Mouse (Mus musculus): ENCODE results near the gene Cd163l1.
A peak's percentile ranks its signal among the peaks of the same experiment; 100 is the strongest.

The Cd163l1 gene

DNA sequence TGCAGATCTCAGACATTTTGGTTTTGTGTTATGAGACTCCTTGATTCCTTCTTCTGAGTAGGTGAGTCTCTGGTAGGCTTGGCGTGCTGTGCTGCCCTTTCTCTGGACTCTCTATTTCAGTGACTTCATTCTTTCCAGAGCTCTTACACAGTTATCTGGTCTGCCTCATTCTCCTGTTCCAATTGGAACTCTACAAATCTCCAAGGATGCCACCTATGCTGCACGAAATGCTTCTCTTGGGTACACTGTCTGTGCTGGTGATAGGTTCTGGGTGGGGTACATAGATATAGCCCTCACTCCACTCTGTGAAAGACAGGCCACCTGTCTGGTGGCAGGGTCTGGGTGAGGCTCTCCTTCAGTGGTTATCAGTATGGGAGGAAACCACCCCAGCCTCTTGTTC, at the start of gene Cd163l1:
TSS of gene Cd163l1 (plus strand) at position 301 of the 400 bp plus-strand sequence.
- no peak for DNase-seq (ENCODE audit: low spot score)

- no peak for DNase-seq (ENCODE audit: low spot score)
Observed at GRCm38 (mm10) chr7:140169386-140169785, 48.7 kb upstream of the Cd163l1 start.

- DNase-seq (ENCODE audit: low spot score): no peak
Observed at GRCm38 (mm10) chr7:140170863-140171262, 47.2 kb upstream of the Cd163l1 start.

DNA sequence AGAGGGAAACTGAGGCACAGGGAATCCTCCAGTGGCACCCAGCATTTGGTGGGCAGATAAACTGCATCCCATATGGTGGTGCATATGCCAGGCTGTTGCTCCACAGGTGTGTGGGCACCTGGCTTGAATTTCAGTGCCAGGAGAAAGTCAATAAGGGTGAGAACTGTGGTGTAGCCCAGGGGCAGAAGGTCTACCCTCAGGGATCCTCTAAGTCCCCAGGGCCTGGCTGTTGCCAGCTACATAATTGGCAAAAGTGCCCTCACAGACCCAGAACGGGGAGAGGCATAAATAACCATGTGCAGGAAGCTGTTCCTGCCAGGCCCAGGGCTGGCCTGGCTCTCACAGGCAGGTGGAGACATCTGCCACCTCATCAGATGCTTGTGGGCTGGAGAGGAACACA, 45.1 kb upstream of the Cd163l1 start, which contains the start of gene Olfr523:
TSS of gene Olfr523 (plus strand) at position 282 of the 400 bp plus-strand sequence.
- no peak for DNase-seq (ENCODE audit: low spot score)

- DNase-seq (ENCODE audit: low spot score): no peak
Observed at GRCm38 (mm10) chr7:140179176-140179575, 38.9 kb upstream of the Cd163l1 start.

- no peak for DNase-seq (ENCODE audit: low spot score)
Observed at GRCm38 (mm10) chr7:140180692-140181091, 37.4 kb upstream of the Cd163l1 start.

- no peak for DNase-seq (ENCODE audit: low spot score)
Observed at GRCm38 (mm10) chr7:140184206-140184605, 33.9 kb upstream of the Cd163l1 start.

GRCm38 (mm10) chr7:140186646-140187620, 31.1 kb upstream of the Cd163l1 start:
- peak; percentile 58 for DNase-seq (ENCODE audit: low spot score)

GRCm38 (mm10) chr7:140187721-140188390, 30.2 kb upstream of the Cd163l1 start:
- peak; percentile 36 for DNase-seq (ENCODE audit: low spot score)

- peak; percentile 16 for DNase-seq (ENCODE audit: low spot score)
Observed at GRCm38 (mm10) chr7:140188391-140189328, 29.4 kb upstream of the Cd163l1 start.

DNA sequence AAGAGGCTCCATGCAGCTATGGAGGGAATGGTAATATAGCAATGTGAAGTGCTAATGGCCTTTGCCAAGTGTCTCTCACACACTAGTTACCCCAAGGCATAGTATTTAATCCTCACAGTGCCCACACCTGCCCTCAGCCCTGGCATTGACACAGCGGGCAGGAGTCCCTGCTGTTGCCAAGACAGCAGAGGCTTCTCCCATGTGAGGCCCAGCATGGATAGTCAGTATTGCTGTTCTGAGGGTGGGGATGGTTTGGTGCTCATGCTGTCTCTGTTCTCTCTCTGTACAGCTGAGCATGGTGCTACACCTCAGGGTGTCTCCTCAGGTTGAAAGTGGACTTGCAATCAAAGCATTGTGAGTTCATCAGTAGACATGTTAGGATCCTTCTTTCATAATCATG, 27.6 kb upstream of the Cd163l1 start:
- no peak for DNase-seq (ENCODE audit: low spot score)

DNA sequence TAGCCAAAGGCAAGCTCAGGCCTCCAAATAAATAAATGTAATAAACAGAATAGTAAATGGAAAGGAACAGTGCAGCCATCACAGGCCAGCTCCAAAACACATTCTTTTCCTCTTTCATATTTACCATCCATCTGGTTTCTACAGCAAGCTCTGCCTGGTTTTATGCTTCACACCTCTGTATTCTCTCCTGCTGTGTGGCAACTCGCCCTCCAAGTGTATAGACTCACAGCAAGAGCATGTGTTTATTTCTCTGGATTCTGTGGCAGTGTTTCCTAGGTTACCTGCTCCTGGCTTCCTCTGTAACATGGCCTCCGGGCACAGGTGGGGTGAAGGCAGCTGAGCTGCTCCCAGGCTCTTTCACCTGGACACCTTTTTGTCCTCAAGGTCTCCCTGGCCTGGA, 25.6 kb upstream of the Cd163l1 start:
- no peak for DNase-seq (ENCODE audit: low spot score)

- no peak for DNase-seq (ENCODE audit: low spot score)
Observed at GRCm38 (mm10) chr7:140192851-140193250, 25.2 kb upstream of the Cd163l1 start.

GRCm38 (mm10) chr7:140194031-140194430, 24.0 kb upstream of the Cd163l1 start:
- no peak for DNase-seq (ENCODE audit: low spot score)

- no peak for DNase-seq (ENCODE audit: low spot score)
Observed at GRCm38 (mm10) chr7:140196002-140196401, 22.1 kb upstream of the Cd163l1 start.

DNA sequence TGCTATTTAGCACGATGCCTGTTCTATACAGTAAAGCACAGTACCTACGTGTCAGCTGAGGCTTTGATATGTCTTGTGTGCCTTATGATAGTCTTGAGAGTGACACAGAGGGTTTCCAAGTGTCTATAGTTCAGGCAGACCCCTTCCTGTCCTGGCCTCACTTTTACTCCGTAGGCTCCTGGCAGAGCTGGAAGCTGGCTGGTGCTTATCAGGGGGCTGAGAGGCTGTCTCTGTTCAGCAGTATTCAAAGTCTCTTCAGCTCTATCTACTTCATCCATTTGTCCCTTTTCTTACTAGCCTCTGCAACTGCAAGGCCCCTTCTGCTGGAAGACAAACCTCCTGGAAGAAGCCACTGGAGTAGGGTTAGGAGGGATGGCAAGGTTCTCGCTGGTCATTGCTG, 17.0 kb upstream of the Cd163l1 start:
- DNase-seq (ENCODE audit: low spot score): no peak

DNA sequence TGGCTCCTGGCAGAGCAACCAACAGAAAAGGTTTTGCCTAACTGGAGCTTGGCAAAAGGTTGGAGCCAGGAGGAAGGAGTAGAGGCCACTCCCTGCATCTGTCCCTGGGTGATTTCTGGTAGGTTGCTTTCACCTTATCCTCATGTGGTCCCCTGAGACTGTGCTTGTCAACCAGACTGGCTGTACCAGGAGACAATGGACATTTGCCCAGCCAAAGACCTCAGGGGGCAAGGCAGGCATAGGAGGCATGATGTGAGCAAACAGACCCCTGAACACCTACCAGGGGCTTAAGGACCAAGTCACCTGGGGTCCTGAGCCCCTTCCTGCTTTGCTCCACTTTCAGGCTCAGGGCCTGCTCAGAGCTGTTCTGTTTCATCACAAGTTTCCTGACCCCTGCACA, 12.2 kb upstream of the Cd163l1 start, which contains the start of gene Olfr524:
TSS of gene Olfr524 (minus strand) at position 101 of the 400 bp plus-strand sequence.
- no peak for DNase-seq (ENCODE audit: low spot score)

- no peak for DNase-seq (ENCODE audit: low spot score)
Observed at GRCm38 (mm10) chr7:140206904-140207303, 11.2 kb upstream of the Cd163l1 start.

DNA sequence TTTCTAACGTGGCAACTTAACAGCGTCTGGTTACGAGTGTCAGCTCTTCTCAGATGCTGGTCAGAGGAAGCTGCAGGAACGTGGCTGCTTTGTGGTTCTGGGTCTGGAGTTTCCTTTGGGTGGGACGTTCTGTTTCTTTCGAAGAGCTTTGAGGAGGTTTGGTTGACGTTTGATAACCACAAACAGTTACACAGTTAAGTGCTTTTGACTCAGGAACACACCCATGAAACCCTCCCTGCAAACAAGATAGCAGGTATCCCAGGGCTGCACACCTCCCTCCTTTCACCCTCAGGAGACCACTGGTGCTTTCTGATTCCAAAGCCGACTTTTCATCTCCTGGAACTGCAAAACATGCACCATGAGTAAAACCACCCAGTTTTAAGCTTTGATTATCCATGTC, 9.9 kb upstream of the Cd163l1 start:
- DNase-seq (ENCODE audit: low spot score): no peak

DNA sequence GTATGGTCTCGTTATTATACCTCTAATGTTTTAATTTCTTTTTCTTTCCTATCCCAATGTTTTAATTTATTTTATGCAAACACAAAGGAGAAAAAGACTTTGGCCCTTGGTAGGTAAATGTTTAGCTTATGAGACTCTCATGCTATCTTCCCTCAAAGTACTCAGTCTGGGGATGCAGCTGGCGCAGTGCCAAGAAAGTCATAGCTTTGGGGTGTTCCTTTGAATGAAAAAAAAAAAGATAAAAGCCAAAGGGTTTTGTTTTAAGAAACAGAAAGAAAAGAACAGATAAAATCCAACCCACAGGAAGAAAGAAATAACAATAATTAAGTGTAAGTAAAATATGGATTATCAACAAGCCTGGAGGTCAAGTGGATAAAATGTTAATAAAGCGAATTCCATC, 9.4 kb upstream of the Cd163l1 start:
- DNase-seq (ENCODE audit: low spot score): no peak

DNA sequence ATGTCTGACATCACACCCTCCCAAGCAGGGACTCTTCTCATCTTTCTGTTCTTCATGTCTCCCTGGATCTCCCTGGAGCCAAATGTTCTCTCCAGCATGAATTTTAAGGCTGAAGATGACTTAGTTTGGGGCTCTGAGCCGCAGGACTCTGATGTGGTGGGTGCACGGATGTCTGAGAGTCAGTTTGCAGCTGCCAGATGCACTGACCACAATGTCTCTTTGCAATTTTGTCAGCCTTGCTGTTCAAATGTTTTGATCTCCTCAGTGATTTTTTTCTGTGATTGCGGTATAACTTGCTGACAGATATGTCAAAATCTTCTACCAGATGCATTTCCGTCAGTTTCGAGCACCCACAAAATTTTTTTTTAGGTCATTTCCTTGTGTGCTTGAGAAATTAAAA, 4.2 kb upstream of the Cd163l1 start:
- DNase-seq (ENCODE audit: low spot score): no peak

DNA sequence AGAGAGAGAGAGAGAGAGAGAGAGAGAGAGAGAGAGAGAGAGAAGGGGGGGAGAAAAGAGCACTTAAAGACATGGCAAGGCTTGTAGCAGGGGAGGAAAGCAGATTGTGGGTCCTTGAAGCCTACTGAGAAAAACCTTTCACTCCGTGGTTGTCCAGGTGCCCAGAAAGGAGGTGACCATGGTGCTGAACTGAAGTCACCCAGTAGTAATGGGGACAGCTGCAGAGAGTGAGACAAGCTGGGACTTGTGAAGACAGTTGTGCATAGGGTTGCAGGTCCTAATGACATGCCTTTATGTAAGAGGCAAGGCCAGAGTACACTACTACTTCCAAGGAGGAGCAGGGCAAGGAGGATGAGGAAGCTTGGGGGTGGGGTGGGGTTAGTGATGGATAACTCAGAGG, 1.2 kb downstream of the Cd163l1 start:
- DNase-seq (ENCODE audit: low spot score): no peak
